Comparison of ENCODE assay signal across 8 mouse cellular contexts in genomic region chr1:189920701-189921567, GRCm38 (mm10). TPM values are rescaled to one million over a fixed set of nuclear protein-coding genes. Genes with fewer than 3 reads are reported as not detected.
A peak's percentile ranks its signal among the peaks of the same experiment; 100 is the strongest.
DNase-seq lines count a peak whose midpoint lies in the region; ATAC-seq and TF ChIP-seq lines count a peak whose summit lies in the region.

No protein-coding gene starts in this region.

- H3K36me3 ChIP-seq in CH12.LX (replicated peaks in 1 of 2; ENCODE audit: control insufficient read depth in 1 of 2, insufficient read depth in 1 of 2, low read length in 1 of 2) = peaks cover 0 to 25% of the 10 kb centered on the region in 2 experiments
- no peaks in the 10 kb centered on the region for H3K36me3 ChIP-seq in hindbrain, postnatal 0 days (ENCODE audit: insufficient read depth, low read length)
- H3K36me3 ChIP-seq in midbrain, embryonic 11.5 days (ENCODE audit: control insufficient read depth, insufficient read depth, low read length) = no peaks in the 10 kb centered on the region

- no peaks in the 10 kb centered on the region for H3K9me3 ChIP-seq in CH12.LX (replicated peaks; ENCODE audit: low read length)
- no peaks in the 10 kb centered on the region for H3K9me3 ChIP-seq in hindbrain, postnatal 0 days (ENCODE audit: low read length)
- H3K9me3 ChIP-seq in midbrain, embryonic 11.5 days (ENCODE audit: control insufficient read depth, low read length) = no peaks in the 10 kb centered on the region

- no peaks in the 10 kb centered on the region for H3K27me3 ChIP-seq in CH12.LX (replicated peaks)
- H3K27me3 ChIP-seq in hindbrain, postnatal 0 days (ENCODE audit: insufficient read depth, low read length) = no peaks in the 10 kb centered on the region
- H3K27me3 ChIP-seq in midbrain, embryonic 11.5 days (ENCODE audit: control insufficient read depth, insufficient read depth, low read length) = no peaks in the 10 kb centered on the region; the same call in 1 of the 2 replicates

- H3K4me1 ChIP-seq in CH12.LX (ENCODE audit: control insufficient read depth in 1 of 2, insufficient read depth in 2 of 2) = peaks cover 7 to 57% of the 10 kb centered on the region in 2 experiments; a peak in 3 of 4 replicates
- H3K4me1 ChIP-seq in hindbrain, postnatal 0 days (ENCODE audit: insufficient read depth, low read length) = peaks cover 6% of the 10 kb centered on the region; the same call in 1 of the 2 replicates
- peaks cover 28% of the 10 kb centered on the region for H3K4me1 ChIP-seq in midbrain, embryonic 11.5 days (ENCODE audit: control insufficient read depth, insufficient read depth, low read length)

- H3K27ac ChIP-seq in CH12.LX (ENCODE audit: insufficient read depth, low read depth) = no peak overlapping the region
- H3K27ac ChIP-seq in hindbrain, postnatal 0 days = no peak overlapping the region
- no peak overlapping the region for H3K27ac ChIP-seq in midbrain, embryonic 11.5 days (ENCODE audit: low read depth, low read length)

- no peak for TF ChIP-seq CTCF in CH12.LX (conservative IDR thresholded peaks at IDR 0.05 in 1 of 2, IDR thresholded peaks at IDR 0.05 in 1 of 2; ENCODE audit: low read depth in 2 of 2, low read length in 2 of 2)
- no peak for TF ChIP-seq CTCF in hindbrain, postnatal 0 days (IDR thresholded peaks at IDR 0.05; ENCODE audit: low read depth)

- 43% methylated on average over 28 of the region's 28 CpGs for WGBS in hindbrain, postnatal 0 days
- WGBS in midbrain, embryonic 11.5 days = 51% methylated on average over 28 of the region's 28 CpGs

- DNase-seq in heart, adult 11 months = peak; percentile 91
- DNase-seq in heart, adult 18-20 months = no peak
- no peak for DNase-seq in CH12.LX (ENCODE audit: extremely low read depth)
- DNase-seq in embryo, embryonic 10.5 days (ENCODE audit: low spot score) = peak; percentile 74
- DNase-seq in hindbrain, postnatal 0 days (ENCODE audit: low spot score) = peak; percentile 31
- DNase-seq in midbrain, embryonic 11.5 days (ENCODE audit: low spot score, missing footprints) = no peak
- no peak for DNase-seq in B cell, adult 2 months
- no peak for DNase-seq in left cerebral cortex, postnatal 14 days (ENCODE audit: low spot score in 2 of 2)

- ATAC-seq in hindbrain, postnatal 0 days = peak; percentile 25; the same call in 1 of the 2 replicates
- peak; percentile 36; the same call in 1 of the 2 replicates for ATAC-seq in midbrain, embryonic 11.5 days (ENCODE audit: low FRiP score)

- TF ChIP-seq EP300 in CH12.LX (IDR thresholded peaks at IDR 0.05; ENCODE audit: low read length) = no peak

- no peak for TF ChIP-seq POLR2A in CH12.LX (IDR thresholded peaks at IDR 0.05; ENCODE audit: low read depth, low read length)

- peak overlapping the region; percentile 64 for H3K4me2 ChIP-seq in CH12.LX (ENCODE audit: insufficient read depth, low read depth, poor library complexity, severe bottlenecking)
- H3K4me2 ChIP-seq in hindbrain, postnatal 0 days (ENCODE audit: low read depth, low read length) = peak overlapping the region; percentile 93
- peak overlapping the region; percentile 89 for H3K4me2 ChIP-seq in midbrain, embryonic 11.5 days

- dilution Hi-C loops in CH12.LX (cut with MboI; ENCODE audit: extremely low pct_ligation_motif_present, extremely low pct_unique_long_range_greater_than_20kb, low sequenced_read_pairs) = no loop called here

- in situ Hi-C loops in CH12.LX (cut with MboI; ENCODE audit: low pct_ligation_motif_present, low pct_unique_long_range_greater_than_20kb, low sequenced_read_pairs) = loop anchor here (5.0 kb wide), 1 partner anchor 34 kb away; no protein-coding TSS in a partner anchor

- peak overlapping the region; percentile 75 to 98 (median 92) for H3K4me3 ChIP-seq in CH12.LX (replicated peaks in 1 of 3; ENCODE audit: low read depth in 2 of 3, low read length in 2 of 3, poor library complexity in 1 of 3)
- H3K4me3 ChIP-seq in hindbrain, postnatal 0 days (ENCODE audit: low read length) = peak overlapping the region; percentile 79
- H3K4me3 ChIP-seq in midbrain, embryonic 11.5 days (ENCODE audit: low read depth, low read length) = peak overlapping the region; percentile 69

- H3K9ac ChIP-seq in CH12.LX (ENCODE audit: insufficient read depth, low read depth) = no peak overlapping the region
- peak overlapping the region; percentile 77 for H3K9ac ChIP-seq in hindbrain, postnatal 0 days (replicated peaks; ENCODE audit: low read length)
- H3K9ac ChIP-seq in midbrain, embryonic 11.5 days (ENCODE audit: low read length) = peak overlapping the region; percentile 78

- TF ChIP-seq RAD21 in CH12.LX (IDR thresholded peaks at IDR 0.05; ENCODE audit: low read depth, low read length) = no peak

- intact Hi-C loops in left cerebral cortex, postnatal 14 days (cut with DNase I) = loop anchor here (2.0 kb wide), 1 partner anchor 40 kb away; no protein-coding TSS in a partner anchor

- H3K79me2 ChIP-seq in CH12.LX (replicated peaks; ENCODE audit: control insufficient read depth, extremely low read depth, insufficient read depth, poor library complexity, severe bottlenecking) = peaks cover 15% of the 10 kb centered on the region

TF ChIP-seq in CH12.LX, 34 proteins besides CTCF, POLR2A, EP300 and RAD21:
- TF ChIP-seq RCOR1 (conservative IDR thresholded peaks at IDR 0.05; ENCODE audit: low read depth, low read length) (no peak), USF1 (IDR thresholded peaks at IDR 0.05; ENCODE audit: low read depth, low read length) (no peak), MXI1 (IDR thresholded peaks at IDR 0.05; ENCODE audit: low read depth, low read length) (no peak), JUN (IDR thresholded peaks at IDR 0.05; ENCODE audit: insufficient read depth, low read depth, low read length) (no peak), IRF4 (IDR thresholded peaks at IDR 0.05; ENCODE audit: low read depth, low read length) (no peak), NELFE (IDR thresholded peaks at IDR 0.05; ENCODE audit: low read depth, low read length) (no peak), ZKSCAN1 (IDR thresholded peaks at IDR 0.05; ENCODE audit: borderline replicate concordance, low read depth, low read length) (no peak)

RNA-seq across cellular contexts. Expression of gene Smyd2, which starts 1.2 kb away (rescaled TPM):
- total RNA-seq in heart, adult 18-20 months (2021) = 100 to 1,000 TPM in 1 of 2 experiments, 10 to 100 TPM in 1; 92.9 to 112 TPM
- total RNA-seq in CH12.LX (2012; rRNA removed) (79.9 and 92.7 TPM in 2 replicates), CH12.LX (2014; rRNA removed) (84.7 and 85.8 TPM in 2 replicates)
- 103 and 119 TPM in 2 replicates for polyA plus RNA-seq in CH12.LX (2012; ENCODE audit: insufficient read length, low read depth)
- 52.0 and 61.9 TPM in 2 replicates for total RNA-seq in hindbrain, postnatal 0 days (2014; rRNA removed)
- 81.1 and 81.8 TPM in 2 replicates for polyA plus RNA-seq in hindbrain, postnatal 0 days (2015; fragmentation: Nextera tagmentation; extraction: Ambion mirVana)
- polyA plus RNA-seq in midbrain, embryonic 11.5 days (2014; fragmentation: Nextera tagmentation; extraction: Ambion mirVana) = 50.9 and 54.9 TPM in 2 replicates
- total RNA-seq in left cerebral cortex, postnatal 14 days (2021) = 100 to 1,000 TPM; 110 to 113 TPM

Comparison
In these comparisons a context has a peak if more than half of its experiments do, and no peak if none do; other contexts are left out.
1. DNase-seq: peak in heart, adult 11 months (single experiment), embryo, embryonic 10.5 days (single experiment) and hindbrain, postnatal 0 days (single experiment); none in heart, adult 18-20 months (0 of 2), CH12.LX (single experiment), midbrain, embryonic 11.5 days (single experiment), B cell, adult 2 months (0 of 2) and left cerebral cortex, postnatal 14 days (0 of 2).
2. Peak in every context shown above with its lines, with median percentiles within 50 percentile points of each other: H3K4me2 ChIP-seq and H3K4me3 ChIP-seq.